Mouse (Mus musculus) CH12.LX (cell line): ENCODE results near the gene B9d1. TPM values are rescaled to one million over a fixed set of nuclear protein-coding genes. Genes with fewer than 3 reads are reported as not detected.

Experiments
- DNase-seq: peaks from one replicate; pipeline ENCODE4 v3.0.0-alpha.2; 2013; ENCODE audit errors: extremely low read depth
- H3K27ac ChIP-seq: 2 replicates; pipeline ENCODE4 v1.5.1; 2012; ENCODE audit warnings: low read depth, mild to moderate bottlenecking, control low read depth, moderate library complexity; ENCODE audit not compliant: insufficient read depth
- H3K27me3 ChIP-seq: replicated peaks from 2 replicates; pipeline ENCODE3; 2012; ENCODE audit warnings: inconsistent platforms
- H3K36me3 ChIP-seq, 2 experiments: replicated peaks in 1 of 2; 2 replicates each; pipeline versions ENCODE3 to v1.6.1; 2012; ENCODE audit warnings: inconsistent platforms in 1 of 2, low read length in 1 of 2, mild to moderate bottlenecking in 1 of 2, mixed read lengths in 1 of 2, moderate library complexity in 1 of 2; ENCODE audit not compliant: control insufficient read depth in 1 of 2, insufficient read depth in 1 of 2
- H3K4me1 ChIP-seq, 2 experiments: 2 replicates each; pipeline ENCODE4 v1.6.1; 2012; ENCODE audit warnings: inconsistent platforms in 1 of 2, moderate library complexity in 1 of 2; ENCODE audit not compliant: insufficient read depth in 2 of 2, control insufficient read depth in 1 of 2
- H3K4me2 ChIP-seq: 2 replicates; pipeline ENCODE4 v1.6.1; 2012; ENCODE audit warnings: low read depth, mild to moderate bottlenecking, control low read depth; ENCODE audit not compliant: poor library complexity, insufficient read depth, severe bottlenecking
- H3K4me3 ChIP-seq, 3 experiments: fragments of 150-350 bp in 1 of 3; sonication (generic) in 1 of 3; replicated peaks in 1 of 3; 2 replicates each; pipeline versions ENCODE3 to v1.5.1; 2011 to 2012; ENCODE audit warnings: low read depth in 2 of 3, low read length in 2 of 3, mild to moderate bottlenecking in 2 of 3, moderate library complexity in 2 of 3, control low read depth in 1 of 3, improper control_type of control experiment in 1 of 3, inconsistent platforms in 1 of 3, mixed read lengths in 1 of 3; ENCODE audit not compliant: poor library complexity in 1 of 3
- H3K79me2 ChIP-seq: replicated peaks from 2 replicates; pipeline ENCODE4 v1.6.1; 2012; ENCODE audit warnings: mild to moderate bottlenecking, moderate library complexity; ENCODE audit not compliant: control insufficient read depth, poor library complexity, insufficient read depth, severe bottlenecking; ENCODE audit errors: extremely low read depth
- H3K9ac ChIP-seq: 2 replicates; pipeline ENCODE4 v1.6.1; 2012; ENCODE audit warnings: low read depth, mild to moderate bottlenecking, control low read depth, moderate library complexity; ENCODE audit not compliant: insufficient read depth
- H3K9me3 ChIP-seq: replicated peaks from 2 replicates; pipeline ENCODE3; 2012; ENCODE audit warnings: low read length, inconsistent platforms, mixed read lengths
- EP300 ChIP-seq: IDR thresholded peaks from 2 replicates; pipeline ENCODE4 v1.6.1; 2011; ENCODE audit warnings: low read length, improper control_type of control experiment
- HCFC1 ChIP-seq: IDR thresholded peaks from 2 replicates; pipeline ENCODE4 v1.6.1; 2012; ENCODE audit warnings: low read depth, mild to moderate bottlenecking, inconsistent platforms, low read length, improper control_type of control experiment
- IRF4 ChIP-seq: IDR thresholded peaks from 2 replicates; pipeline ENCODE4 v1.6.1; 2014; ENCODE audit warnings: low read depth, mild to moderate bottlenecking, inconsistent platforms, low read length, improper control_type of control experiment
- MAFK ChIP-seq: IDR thresholded peaks from 2 replicates; pipeline ENCODE4 v1.6.1; 2011; ENCODE audit warnings: low read length, improper control_type of control experiment; ENCODE audit not compliant: insufficient replicate concordance
- MAZ ChIP-seq: IDR thresholded peaks from 2 replicates; pipeline ENCODE4 v1.6.1; 2012; ENCODE audit warnings: low read depth, mild to moderate bottlenecking, inconsistent platforms, low read length, improper control_type of control experiment, moderate library complexity
- MXI1 ChIP-seq: IDR thresholded peaks from 2 replicates; pipeline ENCODE4 v1.6.1; 2011; ENCODE audit warnings: mild to moderate bottlenecking, low read depth, low read length, improper control_type of control experiment
- NRF1 ChIP-seq: IDR thresholded peaks from 2 replicates; pipeline ENCODE4 v1.6.1; 2014; ENCODE audit warnings: low read depth, mild to moderate bottlenecking, inconsistent platforms, low read length, improper control_type of control experiment, moderate library complexity
- PAX5 ChIP-seq: IDR thresholded peaks from 2 replicates; pipeline ENCODE4 v1.6.1; 2012; ENCODE audit warnings: low read length, inconsistent platforms, mixed read lengths
- RCOR1 ChIP-seq: conservative IDR thresholded peaks from 2 replicates; pipeline ENCODE4 v1.6.1; 2012; ENCODE audit warnings: low read depth, mild to moderate bottlenecking, inconsistent platforms, low read length, improper control_type of control experiment
- SIN3A ChIP-seq: IDR thresholded peaks from 2 replicates; pipeline ENCODE4 v1.6.1; 2012; ENCODE audit warnings: low read length, improper control_type of control experiment, inconsistent platforms
- SMC3 ChIP-seq: IDR thresholded peaks from 2 replicates; pipeline ENCODE4 v1.6.1; 2011; ENCODE audit warnings: low read depth, low read length, improper control_type of control experiment
- TBP ChIP-seq: conservative IDR thresholded peaks from 2 replicates; pipeline ENCODE4 v1.6.1; 2011; ENCODE audit warnings: low read depth, low read length, improper control_type of control experiment
- TCF12 ChIP-seq: IDR thresholded peaks from 2 replicates; pipeline ENCODE4 v1.6.1; 2014; ENCODE audit warnings: low read depth, mild to moderate bottlenecking, inconsistent platforms, low read length, improper control_type of control experiment
- USF2 ChIP-seq: conservative IDR thresholded peaks from 2 replicates; pipeline ENCODE4 v1.6.1; 2011; ENCODE audit warnings: low read depth, low read length, improper control_type of control experiment
- ZC3H11A ChIP-seq: IDR thresholded peaks from 2 replicates; pipeline ENCODE4 v1.6.1; 2012; ENCODE audit warnings: low read depth, mild to moderate bottlenecking, inconsistent platforms, low read length, improper control_type of control experiment
- ZKSCAN1 ChIP-seq: IDR thresholded peaks from 2 replicates; pipeline ENCODE4 v1.6.1; 2012; ENCODE audit warnings: low read depth, inconsistent platforms, low read length, improper control_type of control experiment, borderline replicate concordance
- ZMIZ1 ChIP-seq: IDR thresholded peaks from 2 replicates; pipeline ENCODE4 v1.6.1; 2012; ENCODE audit warnings: low read depth, mild to moderate bottlenecking, inconsistent platforms, low read length, improper control_type of control experiment
- ZNF384 ChIP-seq: IDR thresholded peaks from 2 replicates; pipeline ENCODE4 v1.6.1; 2012; ENCODE audit warnings: low read depth, low read length, improper control_type of control experiment, inconsistent platforms
- dilution Hi-C: fragments of 300-500 bp; cut with MboI; formaldehyde crosslinking; loops from 2 replicates; pipeline ENCODE4 v1.14.3; 2020; ENCODE audit warnings: low sequenced_read_pairs; ENCODE audit not compliant: extremely low pct_unique_long_range_greater_than_20kb, extremely low pct_ligation_motif_present
- in situ Hi-C: fragments of 300-500 bp; cut with MboI; formaldehyde crosslinking; loops from 3 replicates; pipeline ENCODE4 v1.14.3; 2019; ENCODE audit warnings: low sequenced_read_pairs, low pct_ligation_motif_present, low pct_unique_long_range_greater_than_20kb, mixed read lengths
- polyA plus RNA-seq: library from polyadenylated mRNA; unstranded; fragments of >175 nt; gene quantifications from 2 replicates; pipeline ENCODE4 v1.2.1, GENCODE M21; 2012; ENCODE audit warnings: low read depth; ENCODE audit not compliant: insufficient read length
- total RNA-seq, 2 experiments: library from RNA; depleted of rRNA; stranded (reverse); fragments of 300-350 nt in 1 of 2; fragments of >200 nt in 1 of 2; gene quantifications; 2 replicates each; pipeline ENCODE4 v1.2.3; 2012 to 2014

Gene B9d1
- total and polyA plus RNA-seq, 3 experiments, result 19.2 to 62.9 (median 26.2) TPM

DNA sequence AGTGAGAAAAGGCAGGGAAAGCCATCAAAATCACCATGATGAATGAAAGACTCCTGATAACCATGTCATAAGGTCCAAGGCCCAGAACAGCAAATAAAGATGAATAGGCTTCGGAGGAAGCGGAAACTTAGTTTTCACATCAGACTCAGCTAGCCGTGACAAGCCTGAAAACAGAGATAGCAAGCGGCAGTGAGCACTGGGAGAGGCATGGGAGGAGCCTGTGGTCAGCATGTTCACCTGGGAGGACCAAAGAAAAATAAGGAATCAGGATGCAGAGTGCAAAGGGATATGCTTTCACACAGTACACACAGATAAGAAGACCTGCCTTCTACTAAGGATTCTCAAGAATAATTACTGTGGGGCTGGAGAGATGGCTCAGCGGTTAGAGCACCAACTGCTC, 54.6 kb downstream of the B9d1 start:
- no peak for DNase-seq
- no peak overlapping the region for H3K4me2 ChIP-seq
- H3K79me2 ChIP-seq, result no peaks in the 10 kb centered on the region; the same call in 1 of the 2 replicates
- H3K4me3 ChIP-seq, result no peak overlapping the region
- dilution Hi-C loops (no loop called here), in situ Hi-C loops (no loop called here)
- no peaks in the 10 kb centered on the region for H3K9me3 ChIP-seq
- H3K9ac ChIP-seq, result no peak overlapping the region
- TF ChIP-seq TBP, result no peak
- TF ChIP-seq RCOR1, result no peak
- TF ChIP-seq PAX5, result no peak
- TF ChIP-seq ZC3H11A, result no peak
- TF ChIP-seq ZMIZ1, result no peak
- TF ChIP-seq IRF4, result no peak
- no peak for TF ChIP-seq MAZ
- no peak for TF ChIP-seq TCF12
- H3K4me1 ChIP-seq, result peaks cover 12 to 33% of the 10 kb centered on the region in 2 experiments
- no peak overlapping the region for H3K27ac ChIP-seq
- peaks cover 0 to 4% of the 10 kb centered on the region in 2 experiments for H3K36me3 ChIP-seq
- peaks cover 6% of the 10 kb centered on the region for H3K27me3 ChIP-seq

- Histone ChIP-seq H3K4me2 (no peak overlapping the region), H3K9ac (no peak overlapping the region), H3K36me3 (peaks cover 0 to 2% of the 10 kb centered on the region in 2 experiments), H3K79me2 (no peaks in the 10 kb centered on the region; the same call in 1 of the 2 replicates), H3K27me3 (peaks cover 21% of the 10 kb centered on the region), H3K4me3 (no peak overlapping the region), H3K27ac (no peak overlapping the region), H3K4me1 (peaks cover 14 to 45% of the 10 kb centered on the region in 2 experiments), H3K9me3 (no peaks in the 10 kb centered on the region)
- no peak for DNase-seq
- in situ Hi-C loops, result no loop called here
- TF ChIP-seq SMC3 (no peak), IRF4 (no peak), SIN3A (no peak), NRF1 (no peak), EP300 (no peak), MAZ (no peak), ZNF384 (no peak), TCF12 (no peak), PAX5 (no peak), ZKSCAN1 (no peak), USF2 (no peak), MAFK (no peak), HCFC1 (no peak), MXI1 (no peak)
- dilution Hi-C loops, result no loop called here
Observed at GRCm38 (mm10) chr11:61562421-61562820, 57.5 kb downstream of the B9d1 start.

Other genes starting within 250 kb of the B9d1 start
- 25.1 and 26.3 TPM in 2 replicates for gene Aldh3a2, start 237.7 kb upstream of the B9d1 start, total RNA-seq (2012; rRNA removed)
- gene Aldh3a2, start 237.7 kb upstream of the B9d1 start, total RNA-seq (2014; rRNA removed), result 18.5 and 19.5 TPM in 2 replicates
- 28.4 and 29.8 TPM in 2 replicates for gene Aldh3a2, start 237.7 kb upstream of the B9d1 start, polyA plus RNA-seq
- 0.38 and 0.68 TPM in 2 replicates for gene Slc47a2, start 162.3 kb upstream of the B9d1 start, total RNA-seq (2012; rRNA removed)
- 0.08 and 0.24 TPM in 2 replicates for gene Slc47a2, start 162.3 kb upstream of the B9d1 start, total RNA-seq (2014; rRNA removed)
- gene Slc47a2, start 162.3 kb upstream of the B9d1 start, polyA plus RNA-seq, result 0.37 and 0.39 TPM in 2 replicates
- gene Slc47a1, start 126.8 kb upstream of the B9d1 start, total RNA-seq (2012; rRNA removed), result 31.4 and 46.4 TPM in 2 replicates
- 24.3 and 26.2 TPM in 2 replicates for gene Slc47a1, start 126.8 kb upstream of the B9d1 start, total RNA-seq (2014; rRNA removed)
- gene Slc47a1, start 126.8 kb upstream of the B9d1 start, polyA plus RNA-seq, result 29.3 and 30.3 TPM in 2 replicates
- gene Rnf112, start 51.0 kb upstream of the B9d1 start, total RNA-seq (2012; rRNA removed), result not detected in 2 replicates
- gene Rnf112, start 51.0 kb upstream of the B9d1 start, total RNA-seq (2014; rRNA removed), result not detected in 2 replicates
- not detected in 2 replicates for gene Rnf112, start 51.0 kb upstream of the B9d1 start, polyA plus RNA-seq
- gene Mfap4, start 19.7 kb upstream of the B9d1 start, total RNA-seq (2012; rRNA removed), result not detected in 2 replicates
- not detected in 2 replicates for gene Mfap4, start 19.7 kb upstream of the B9d1 start, total RNA-seq (2014; rRNA removed)
- gene Mfap4, start 19.7 kb upstream of the B9d1 start, polyA plus RNA-seq, result not detected in 2 replicates
- 12.2 and 12.7 TPM in 2 replicates for gene Mapk7, start 10.7 kb upstream of the B9d1 start, total RNA-seq (2012; rRNA removed)
- gene Mapk7, start 10.7 kb upstream of the B9d1 start, total RNA-seq (2014; rRNA removed), result 5.1 and 6.3 TPM in 2 replicates
- gene Mapk7, start 10.7 kb upstream of the B9d1 start, polyA plus RNA-seq, result 18.8 and 21.6 TPM in 2 replicates
- gene Epn2, start 74.5 kb downstream of the B9d1 start, total RNA-seq (2012; rRNA removed), result 9.6 and 13.8 TPM in 2 replicates
- 8.8 and 10.1 TPM in 2 replicates for gene Epn2, start 74.5 kb downstream of the B9d1 start, total RNA-seq (2014; rRNA removed)
- gene Epn2, start 74.5 kb downstream of the B9d1 start, polyA plus RNA-seq, result 7.2 and 8.9 TPM in 2 replicates
- gene Grap, start 148.1 kb downstream of the B9d1 start, total RNA-seq (2012; rRNA removed), result 379 and 412 TPM in 2 replicates
- 264 and 274 TPM in 2 replicates for gene Grap, start 148.1 kb downstream of the B9d1 start, total RNA-seq (2014; rRNA removed)
- 280 and 294 TPM in 2 replicates for gene Grap, start 148.1 kb downstream of the B9d1 start, polyA plus RNA-seq
- gene Fam83g, start 178.9 kb downstream of the B9d1 start, total RNA-seq (2012; rRNA removed), result 50.4 and 63.7 TPM in 2 replicates
- 17.2 and 19.2 TPM in 2 replicates for gene Fam83g, start 178.9 kb downstream of the B9d1 start, total RNA-seq (2014; rRNA removed)
- 17.8 and 19.1 TPM in 2 replicates for gene Fam83g, start 178.9 kb downstream of the B9d1 start, polyA plus RNA-seq
- gene Slc5a10, start 215.7 kb downstream of the B9d1 start, total RNA-seq (2012; rRNA removed), result 0.55 and 1.4 TPM in 2 replicates
- 0.61 and 0.70 TPM in 2 replicates for gene Slc5a10, start 215.7 kb downstream of the B9d1 start, total RNA-seq (2014; rRNA removed)
- 1.3 and 1.6 TPM in 2 replicates for gene Slc5a10, start 215.7 kb downstream of the B9d1 start, polyA plus RNA-seq